Mouse (Mus musculus) liver, embryonic 14.5 days (tissue): ENCODE measurements around the gene Sema6c.

Experiments used
- CTCF ChIP-seq: IDR thresholded peaks from 2 replicates; pipeline ENCODE4 v1.5.1; 2016; ENCODE audit warnings: antibody characterized with exemption, low read depth, control low read depth
- EP300 ChIP-seq: IDR thresholded peaks from 2 replicates; pipeline ENCODE4 v1.6.1; 2016; ENCODE audit warnings: antibody characterized with exemption, low read depth

GRCm38 (mm10) chr3:95135433-95136052 is 24.7 kb upstream of the Sema6c start:
- TF ChIP-seq CTCF = no peak
- TF ChIP-seq EP300 = no peak
